Mouse (Mus musculus): ENCODE results near the gene Tlk2.

Gene Tlk2

DNA sequence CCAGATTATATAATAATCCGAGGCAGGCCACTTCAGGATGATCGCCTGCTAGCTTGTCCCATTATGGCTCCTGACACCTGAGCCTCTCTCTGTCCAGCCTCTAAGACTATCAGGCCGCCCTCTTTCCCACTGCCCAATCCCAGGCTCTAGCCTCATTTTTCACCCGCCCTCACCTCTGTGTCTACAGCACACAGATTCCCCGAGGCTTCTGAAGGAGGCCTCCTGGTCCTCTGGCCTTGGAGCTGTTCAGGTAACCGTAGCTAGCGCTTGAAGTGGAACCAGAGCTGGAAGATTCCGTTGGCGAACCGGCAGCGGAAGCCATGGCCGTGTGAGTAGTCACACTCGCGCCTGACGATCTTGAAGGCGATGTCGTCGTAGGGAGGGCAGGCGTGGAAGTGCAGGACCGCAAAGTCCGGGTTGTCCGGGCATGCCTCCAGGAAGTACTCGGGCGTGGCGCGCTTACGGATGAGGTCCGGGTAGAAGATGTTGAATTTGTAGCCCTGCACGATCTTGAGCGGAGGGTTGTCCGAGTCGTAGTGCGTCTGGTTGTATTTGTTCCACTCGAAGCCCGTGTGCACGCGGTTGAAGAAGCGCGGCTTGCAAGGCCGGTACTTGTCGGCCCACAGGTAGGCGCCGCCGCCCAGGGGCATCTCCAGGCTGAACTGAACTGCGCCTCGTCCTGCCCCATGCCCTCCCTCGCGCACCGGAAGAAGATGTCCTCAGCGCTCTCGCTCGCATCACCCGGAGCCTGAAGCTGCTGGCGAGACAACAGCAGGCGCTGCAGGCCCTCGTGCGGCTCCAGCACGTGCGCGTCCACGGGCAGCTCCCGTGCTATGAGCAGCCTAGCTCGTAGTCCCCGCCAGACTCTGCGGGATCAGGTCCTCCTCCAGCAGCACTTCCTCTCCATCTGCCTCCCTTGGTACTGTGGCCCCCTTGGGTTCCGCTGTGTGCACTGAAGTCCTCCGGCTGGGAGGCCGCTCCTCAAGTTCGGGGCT lies 13.8 kb upstream of the Tlk2 start:
- DNase-seq (ENCODE audit: low read depth), result no peak

DNA sequence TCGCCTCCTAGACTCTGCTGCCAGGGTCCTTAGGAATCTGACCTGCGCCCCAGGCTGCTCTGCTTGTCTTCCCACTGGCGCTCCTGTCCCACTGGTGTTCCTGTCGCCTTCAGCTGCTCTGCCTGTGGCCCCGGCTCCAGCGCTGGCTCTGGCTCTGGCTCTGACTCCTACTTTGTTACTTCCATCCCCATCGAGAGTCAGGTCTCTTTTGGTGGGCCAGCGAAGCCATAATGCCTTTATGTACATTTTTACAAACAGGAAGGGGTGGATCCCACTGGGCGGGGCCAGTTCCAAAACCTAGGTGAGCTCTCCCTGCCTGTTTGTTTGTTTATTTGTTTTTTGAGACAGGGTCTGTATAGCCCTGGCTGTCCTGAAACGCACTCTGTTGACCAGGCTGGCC lies 11.8 kb upstream of the Tlk2 start:
- no peak for DNase-seq (ENCODE audit: low read depth)

DNA sequence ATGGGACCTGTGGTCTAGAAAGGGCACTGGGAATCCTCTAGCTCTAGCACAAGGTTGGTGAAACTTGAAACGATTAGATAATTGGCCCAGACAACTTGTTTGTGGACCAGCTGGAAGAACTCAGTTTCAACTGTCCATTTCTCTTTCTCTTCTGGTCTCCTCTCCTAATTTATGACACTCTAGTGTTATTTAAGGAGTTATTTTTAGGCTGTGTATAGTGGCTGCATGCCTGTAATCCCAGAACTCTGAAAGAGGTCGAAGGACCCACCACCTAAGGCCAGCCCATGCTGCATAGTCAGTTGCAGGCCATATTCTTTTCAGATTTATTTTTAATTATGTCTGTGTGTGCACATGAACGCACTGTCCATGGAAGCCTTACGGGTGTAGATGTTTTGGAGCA lies 916 bp downstream of the Tlk2 start:
- no peak for DNase-seq (ENCODE audit: low read depth)

DNA sequence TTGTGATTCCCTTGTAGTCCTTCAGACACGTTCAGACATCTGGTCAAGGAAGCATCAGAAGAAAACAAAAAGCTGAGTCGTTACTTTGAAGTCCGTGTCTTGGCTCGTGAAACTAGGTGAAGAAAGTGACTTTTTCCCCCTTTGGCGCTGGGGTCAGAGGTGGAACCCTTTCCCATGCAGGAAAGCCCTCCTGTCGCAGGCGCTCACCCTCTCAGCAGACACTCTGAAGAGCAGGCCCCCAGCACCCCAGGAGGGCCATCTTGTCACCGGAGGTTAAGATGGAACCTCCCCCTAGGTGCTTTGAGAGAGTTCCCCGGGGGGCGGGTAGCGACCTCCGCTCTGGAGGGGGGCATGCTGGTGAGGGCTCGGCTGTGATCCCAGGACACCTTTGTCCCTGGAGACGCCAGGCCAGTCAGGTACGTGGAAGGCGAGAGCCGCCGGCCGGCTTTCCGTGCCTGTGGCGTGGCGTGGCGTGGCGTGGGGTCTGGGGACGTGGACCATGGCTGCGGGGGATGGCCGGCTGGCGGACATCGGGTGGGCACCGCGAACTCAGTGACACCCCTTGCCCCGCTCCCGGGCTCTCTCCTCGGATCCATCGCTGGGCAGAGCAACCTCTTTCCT lies 2.0 kb downstream of the Tlk2 start:
- no peak for DNase-seq (ENCODE audit: low read depth)

DNA sequence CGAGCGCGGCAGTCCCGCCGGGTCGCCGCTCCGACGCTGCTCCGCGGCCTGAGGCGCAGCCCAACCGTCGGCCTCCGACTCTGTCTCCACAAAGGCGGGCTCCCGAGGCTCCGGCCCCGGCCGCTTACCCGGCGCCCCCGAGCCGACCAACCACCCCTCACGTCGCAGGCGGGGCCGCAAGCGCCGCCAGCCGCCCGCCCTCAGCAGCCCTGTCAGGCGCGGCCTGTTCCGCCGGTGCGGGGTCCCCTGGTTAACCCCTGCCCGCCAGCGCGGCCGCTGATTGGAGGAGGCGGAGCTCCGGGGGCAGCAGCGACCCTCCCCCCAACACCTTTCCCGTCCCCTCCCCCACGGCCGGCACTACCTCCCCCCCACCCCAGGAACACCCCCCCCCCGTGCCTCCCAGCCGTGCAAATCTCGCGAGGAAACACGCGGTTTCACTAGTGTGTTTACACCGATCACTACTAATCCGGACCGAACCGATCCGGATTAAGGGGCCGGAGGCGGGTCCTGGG lies 2.6 kb downstream of the Tlk2 start:
- DNase-seq (ENCODE audit: low read depth), result peak; percentile 83

DNA sequence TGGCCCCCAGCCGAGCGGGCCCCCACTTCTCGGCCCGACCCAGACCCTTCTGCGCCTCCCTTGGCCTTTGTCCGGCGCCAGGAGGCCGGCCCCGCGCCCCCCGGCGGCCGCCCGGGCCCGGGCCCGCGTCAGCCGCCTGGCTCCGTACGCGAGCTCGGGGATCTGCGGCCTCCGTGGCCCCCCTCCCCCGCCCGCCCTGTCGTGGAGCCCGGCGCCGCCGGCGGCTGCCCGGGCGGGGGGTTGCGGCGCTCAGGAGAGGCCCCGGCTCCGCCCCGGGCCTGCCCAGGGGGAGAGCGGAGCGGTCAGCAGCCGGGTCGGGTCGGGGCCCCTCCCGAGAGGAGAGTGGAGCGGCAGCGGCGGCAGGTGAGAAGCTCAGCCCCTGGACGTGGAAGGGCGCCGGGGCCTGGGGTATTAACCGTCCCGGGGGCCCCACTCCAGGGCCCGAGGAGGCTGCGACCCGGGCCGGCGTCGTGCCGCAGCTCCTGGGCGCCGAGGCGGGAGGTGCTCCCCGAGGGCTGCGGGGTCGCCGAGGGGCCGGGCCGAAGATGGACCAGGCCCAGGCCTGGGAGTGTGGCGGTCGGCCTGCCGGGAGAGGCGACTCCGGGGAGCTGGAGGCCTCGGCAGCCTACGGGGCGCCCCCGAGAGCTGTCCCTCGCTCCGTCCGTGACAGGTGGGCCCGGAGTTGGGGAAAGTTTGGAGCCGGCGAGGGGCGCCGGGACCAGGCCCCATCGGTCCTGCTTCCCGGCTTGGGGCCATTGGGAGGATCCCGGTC lies 3.3 kb downstream of the Tlk2 start:
- no peak for DNase-seq (ENCODE audit: low read depth)

DNA sequence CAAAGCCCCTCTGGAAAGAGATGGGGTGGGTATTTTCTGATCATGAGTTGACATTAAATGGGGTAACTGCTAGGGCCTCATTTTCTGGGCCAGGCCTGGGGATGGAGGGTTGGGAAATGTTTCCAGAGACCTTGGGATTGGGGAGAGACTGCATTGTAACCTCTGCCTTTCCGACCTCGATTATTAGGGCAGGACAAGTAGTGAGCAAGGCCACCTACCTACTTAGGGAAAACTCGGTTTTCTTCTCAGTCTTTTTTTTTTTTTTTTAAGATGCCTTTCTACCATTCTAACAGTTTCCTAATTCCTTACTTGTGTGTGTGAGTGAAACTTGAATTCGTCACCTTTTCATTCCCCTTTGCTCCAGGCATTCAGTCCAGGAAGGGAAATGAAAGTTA lies 3.9 kb downstream of the Tlk2 start:
- no peak for DNase-seq (ENCODE audit: low read depth)

DNA sequence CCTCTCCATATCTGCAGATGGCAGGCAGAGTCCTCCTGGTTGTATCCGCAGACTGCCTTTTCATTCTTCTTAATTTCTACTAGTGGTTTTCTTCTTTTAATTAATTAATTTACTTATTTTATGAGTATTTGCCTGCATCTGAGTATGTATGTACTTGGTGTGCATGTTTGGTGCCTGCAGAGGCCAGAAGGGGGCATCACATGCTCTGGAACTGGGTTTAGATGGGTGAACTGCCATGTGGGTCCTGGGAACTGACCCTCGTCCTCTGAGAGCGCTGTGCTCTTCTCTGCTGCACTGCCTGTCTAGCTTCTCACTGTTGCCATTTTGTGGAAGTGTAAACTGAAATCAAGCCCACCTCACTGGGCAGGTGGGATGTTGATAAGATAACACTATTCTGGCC lies 6.1 kb downstream of the Tlk2 start:
- DNase-seq (ENCODE audit: low read depth), result no peak

DNA sequence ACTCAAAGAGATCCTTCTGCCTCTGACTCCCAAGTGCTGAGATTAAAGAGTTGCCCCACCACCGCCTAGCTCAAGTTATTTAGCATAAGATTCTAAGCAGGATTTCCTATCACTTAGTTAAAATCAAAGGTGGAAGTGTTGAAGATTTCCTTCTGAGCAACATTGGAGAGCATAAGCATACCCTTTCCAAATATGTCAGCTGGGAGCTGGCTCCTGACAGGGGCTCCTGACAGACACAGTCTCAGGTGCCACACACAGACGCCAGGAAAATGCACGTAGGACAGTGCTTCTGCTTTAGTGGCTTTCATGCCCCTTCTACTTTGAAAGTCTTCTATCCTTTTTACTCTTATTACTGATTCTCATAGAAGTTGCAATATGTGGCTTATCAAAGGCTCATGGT lies 13.6 kb downstream of the Tlk2 start:
- DNase-seq (ENCODE audit: low read depth), result no peak

DNA sequence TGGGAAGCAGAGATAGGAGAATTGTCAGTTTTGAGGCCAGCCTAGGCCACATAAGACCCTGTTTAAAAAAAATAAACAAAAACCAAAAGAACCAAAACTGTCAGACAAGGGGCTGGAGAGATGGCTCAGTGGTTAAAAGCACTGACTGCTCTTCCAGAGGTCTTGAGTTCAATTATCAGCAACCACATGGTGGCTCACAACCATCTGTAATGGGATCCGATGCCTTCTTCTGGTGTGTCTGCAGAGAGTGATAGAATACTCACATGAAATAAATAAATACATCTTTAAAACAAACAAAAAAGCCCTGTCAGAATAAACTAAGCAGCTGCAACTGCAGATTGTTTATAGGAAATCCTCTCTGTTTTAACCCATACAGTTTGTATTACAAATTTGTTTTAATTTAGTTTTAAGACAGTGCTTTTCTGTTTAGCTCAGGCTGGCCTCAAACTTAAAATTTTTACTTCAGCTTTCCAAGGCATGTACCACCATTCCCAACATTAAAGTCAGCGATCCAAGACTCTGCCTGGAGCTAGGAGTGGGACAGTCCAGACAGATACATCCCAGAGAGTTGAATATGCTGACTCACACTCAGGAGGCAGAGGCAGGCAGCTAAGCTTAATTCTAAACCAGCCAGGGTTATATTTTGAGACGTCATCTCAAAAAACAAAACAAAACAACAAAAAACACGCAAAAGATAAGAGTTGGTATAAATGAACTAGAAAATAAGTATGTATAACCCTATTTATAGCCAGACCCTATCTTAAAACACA lies 18.5 kb downstream of the Tlk2 start:
- DNase-seq (ENCODE audit: low read depth), result no peak

DNA sequence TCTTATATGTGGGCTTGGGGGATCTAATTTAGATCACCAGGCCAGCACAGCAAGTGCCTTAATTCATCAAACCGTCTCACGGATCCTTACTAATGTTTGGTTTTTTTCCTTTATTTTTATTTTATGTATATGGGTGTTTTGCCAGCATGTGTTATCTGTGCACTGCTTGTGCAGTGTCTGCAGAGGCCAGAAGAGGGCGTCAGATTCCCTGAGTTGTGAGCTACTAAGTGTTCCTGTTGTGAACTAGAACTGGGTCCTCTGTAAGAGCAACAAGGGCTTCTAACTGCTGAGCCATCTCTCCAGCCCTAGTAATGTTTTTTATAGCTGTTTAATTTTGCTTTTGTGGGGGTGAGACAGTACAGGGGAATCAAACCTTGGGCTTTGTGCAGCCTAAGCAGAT lies 23.8 kb downstream of the Tlk2 start:
- no peak for DNase-seq (ENCODE audit: low read depth)

DNA sequence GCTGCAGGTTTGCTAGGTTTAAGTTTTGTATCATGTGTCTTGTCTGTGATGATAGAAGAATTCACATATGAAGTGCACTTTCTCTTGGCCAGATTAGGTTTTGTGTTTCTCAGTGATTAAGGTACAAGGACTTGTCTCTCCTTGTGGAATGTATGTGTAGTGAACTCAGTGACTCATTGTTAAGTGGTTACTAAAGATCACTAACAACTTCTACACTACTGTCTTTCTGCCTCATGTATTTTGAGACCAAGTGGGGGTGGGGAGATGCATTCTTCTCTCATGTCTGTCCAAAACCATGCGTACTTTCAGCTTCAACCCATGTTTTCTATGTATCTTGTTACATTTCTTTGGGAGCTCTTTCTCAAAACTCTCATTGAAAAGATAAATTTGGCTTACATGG lies 31.4 kb downstream of the Tlk2 start:
- no peak for DNase-seq (ENCODE audit: low read depth)

DNA sequence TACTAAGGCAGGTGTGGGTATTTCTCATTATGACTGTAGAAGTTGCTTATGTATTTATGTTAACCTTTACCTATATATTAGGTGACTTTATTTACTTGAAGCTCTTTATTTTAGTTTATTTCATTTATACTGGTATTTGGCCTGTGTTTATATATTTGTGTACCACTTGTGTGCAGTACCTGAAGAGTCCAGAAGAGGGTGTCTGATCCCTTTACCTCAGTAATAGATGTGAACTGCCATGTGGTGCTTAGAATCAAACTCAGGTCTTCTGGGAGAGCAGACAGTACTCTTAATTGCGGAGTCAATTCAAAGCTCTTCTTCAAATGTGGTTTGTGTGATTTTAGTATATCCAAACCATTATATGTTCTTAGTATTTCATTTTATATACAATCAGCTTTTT lies 35.6 kb downstream of the Tlk2 start:
- no peak for DNase-seq (ENCODE audit: low read depth)

DNA sequence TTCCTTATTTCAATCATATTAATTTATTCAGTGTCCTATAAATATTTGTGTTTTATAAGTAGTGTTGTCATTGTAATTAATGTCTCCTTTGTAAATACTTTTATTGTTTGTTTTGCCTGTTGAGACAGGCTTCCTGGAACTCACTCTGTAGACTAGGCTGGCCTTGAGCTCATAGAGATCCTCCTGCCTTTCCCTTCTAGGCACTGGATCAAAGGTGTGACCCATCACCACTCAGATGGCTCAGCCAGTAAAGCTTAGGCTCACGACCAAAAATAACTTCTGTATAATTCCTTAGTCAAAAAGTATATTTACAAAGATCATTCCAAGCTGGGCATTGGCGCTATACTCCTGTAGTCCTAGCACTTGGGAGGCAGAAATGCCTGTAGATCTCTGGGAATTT lies 39.2 kb downstream of the Tlk2 start:
- no peak for DNase-seq (ENCODE audit: low read depth)

DNA sequence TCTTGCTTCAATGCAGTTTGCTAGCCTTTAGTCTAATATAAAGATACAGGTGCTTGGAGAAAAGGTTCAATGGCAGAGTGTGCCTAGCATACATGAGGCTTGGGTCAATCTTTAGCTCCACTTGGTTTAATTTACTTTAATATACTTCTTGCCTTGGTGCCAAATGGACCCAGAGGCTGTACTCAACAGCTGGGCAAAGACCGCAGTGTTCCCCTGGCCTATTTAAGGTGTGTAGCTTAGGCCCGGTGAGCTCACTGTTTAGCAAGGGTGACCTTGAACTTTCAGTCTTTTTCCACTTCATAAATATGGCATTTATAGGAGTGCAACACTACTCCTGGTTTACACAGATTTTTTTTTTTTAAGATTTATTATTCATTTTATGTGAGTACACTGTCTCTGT lies 55.9 kb downstream of the Tlk2 start:
- DNase-seq (ENCODE audit: low read depth), result no peak

DNA sequence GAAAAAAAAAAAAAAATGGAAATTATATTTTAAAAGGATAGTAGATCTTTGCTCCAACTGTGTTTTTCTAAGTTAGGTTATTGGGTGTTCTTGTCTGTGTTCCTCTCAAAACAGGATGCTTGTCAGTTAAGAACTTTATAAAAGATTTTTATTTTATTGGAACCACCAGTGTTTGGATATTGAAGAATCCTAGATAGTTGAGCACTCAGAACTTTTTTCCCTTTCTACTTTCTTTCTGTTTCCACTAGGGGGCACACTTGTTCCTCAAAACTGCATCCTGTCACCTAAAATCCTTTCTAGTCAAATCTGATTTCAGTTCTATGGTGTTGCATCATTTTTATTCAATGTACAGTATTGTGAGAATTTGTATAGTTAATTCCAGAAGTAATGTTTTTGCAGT lies 62.4 kb downstream of the Tlk2 start:
- DNase-seq (ENCODE audit: low read depth), result peak; percentile 25

DNA sequence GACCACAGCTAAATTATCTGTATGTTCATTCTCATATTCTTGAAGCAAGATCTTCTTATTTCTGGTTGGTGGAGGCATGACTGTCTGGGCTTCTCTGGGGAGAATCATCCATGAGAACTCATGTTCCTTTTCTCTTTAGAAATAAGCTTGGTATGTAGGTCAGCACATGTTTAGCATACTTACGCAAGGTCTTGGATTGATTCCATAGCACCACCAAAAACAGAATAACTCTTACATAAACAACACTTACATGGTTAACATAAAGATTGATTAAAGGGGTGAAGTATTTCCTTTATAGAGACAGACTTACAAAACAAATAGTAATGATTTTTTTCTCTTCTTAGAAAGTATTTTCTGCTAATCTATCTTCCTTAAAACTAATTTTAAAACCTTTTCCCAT lies 67.8 kb downstream of the Tlk2 start:
- DNase-seq (ENCODE audit: low read depth), result no peak

DNA sequence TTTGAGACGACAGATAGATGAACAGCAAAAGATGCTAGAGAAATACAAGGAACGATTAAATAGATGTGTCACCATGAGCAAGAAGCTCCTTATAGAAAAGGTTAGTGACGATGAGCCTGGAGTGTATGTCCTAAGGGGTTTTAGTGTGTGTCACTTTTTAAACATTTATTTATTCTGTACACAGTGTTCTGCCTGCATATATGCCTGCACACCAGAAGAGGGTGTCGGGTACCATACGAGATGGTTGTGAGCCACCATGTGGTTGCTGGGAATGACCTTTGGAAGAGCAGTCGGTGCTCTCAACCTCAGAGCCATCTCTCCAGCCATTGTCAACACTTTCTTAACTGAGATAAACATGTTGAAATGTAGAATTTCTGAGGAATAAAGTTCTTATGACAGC lies 68.2 kb downstream of the Tlk2 start:
- DNase-seq (ENCODE audit: low read depth), result no peak

DNA sequence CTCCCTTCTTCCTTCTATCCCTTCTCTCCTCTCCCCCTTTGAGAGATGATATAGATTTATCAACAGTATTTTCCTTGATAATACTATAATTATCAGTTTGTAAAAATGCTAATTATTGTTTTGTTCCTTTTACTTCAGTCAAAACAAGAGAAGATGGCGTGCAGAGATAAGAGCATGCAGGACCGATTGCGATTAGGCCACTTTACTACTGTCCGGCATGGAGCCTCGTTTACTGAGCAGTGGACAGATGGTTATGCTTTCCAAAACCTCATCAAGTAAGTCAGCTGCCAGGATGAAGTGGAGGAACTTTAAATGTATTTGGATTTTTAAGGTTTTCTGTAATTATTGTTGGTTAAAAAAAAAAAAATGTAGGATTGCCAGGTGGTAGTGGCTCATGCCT lies 68.7 kb downstream of the Tlk2 start:
- no peak for DNase-seq (ENCODE audit: low read depth)

DNA sequence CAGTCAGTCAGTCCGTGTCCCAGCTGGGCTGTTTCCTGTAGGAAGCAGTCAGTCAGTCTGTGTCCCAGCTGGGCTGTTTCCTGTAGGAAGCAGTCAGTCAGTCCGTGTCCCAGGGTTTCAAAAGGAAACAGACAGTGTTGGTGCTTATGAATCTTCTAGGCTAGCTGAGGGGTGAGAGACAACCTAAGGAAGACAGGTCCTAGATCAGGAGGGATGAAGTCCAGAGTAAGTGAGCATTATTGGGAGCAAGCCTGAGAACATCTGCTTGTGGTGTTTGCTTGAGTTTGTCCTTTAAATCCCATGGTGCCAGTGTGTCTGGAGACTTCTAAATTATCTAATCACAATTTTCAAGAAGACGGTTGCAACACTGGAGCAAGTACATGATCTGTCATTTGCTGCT lies 81.1 kb downstream of the Tlk2 start:
- DNase-seq (ENCODE audit: low read depth), result no peak

DNA sequence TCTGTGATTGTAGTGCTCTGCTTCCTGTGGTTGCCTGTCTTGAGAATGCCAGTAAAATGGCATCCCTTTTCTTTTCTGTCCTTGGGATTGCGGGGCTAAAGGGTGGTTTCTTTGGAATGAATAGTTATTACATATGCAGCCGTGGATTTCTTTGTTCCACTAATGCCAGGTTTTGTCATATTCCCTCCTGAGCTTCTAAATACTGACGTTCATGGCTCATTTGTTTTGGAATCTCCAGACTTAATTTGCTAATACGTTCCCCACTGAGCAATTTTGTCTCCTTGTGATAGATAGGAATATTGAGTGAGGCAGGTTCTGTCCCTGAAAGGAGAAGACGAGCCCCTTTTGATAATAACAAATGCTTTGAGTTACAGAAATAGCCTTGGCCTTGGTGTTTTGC lies 82.5 kb downstream of the Tlk2 start:
- DNase-seq (ENCODE audit: low read depth), result no peak
